Mouse (Mus musculus): ENCODE data around the gene Capn7.

DNA sequence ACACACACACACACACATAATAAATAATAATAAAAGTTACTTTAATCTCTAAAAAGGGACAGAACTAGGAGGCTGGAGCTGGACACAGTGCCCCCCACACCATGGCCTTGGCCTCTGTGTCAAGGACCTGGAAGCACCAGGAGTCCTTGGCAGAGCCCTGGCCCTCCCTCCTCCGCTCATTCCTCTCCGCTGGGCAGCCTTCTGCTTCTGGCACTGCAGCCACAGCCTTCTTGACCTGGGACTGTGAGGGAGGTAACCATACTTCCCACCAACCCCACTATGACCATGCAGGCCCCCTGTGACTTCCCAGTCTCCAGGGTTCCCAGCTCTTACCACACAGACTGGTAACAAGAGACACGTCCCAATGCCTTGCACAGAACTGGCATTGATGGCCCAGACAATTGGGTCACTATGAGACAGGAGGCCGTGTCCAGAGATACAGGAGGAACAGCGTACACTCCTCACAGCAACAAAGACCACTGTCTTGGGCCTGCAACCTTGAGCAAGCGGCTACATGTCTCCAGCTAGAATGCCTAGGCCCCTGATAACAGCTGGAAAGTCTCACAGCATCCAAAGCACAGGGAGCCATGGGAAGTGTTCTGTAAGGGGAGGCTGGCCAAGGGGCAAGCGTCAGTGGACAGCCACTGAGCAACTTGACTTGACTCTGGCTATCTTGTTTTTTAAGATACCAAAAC, 57.6 kb downstream of the Capn7 start:
- no peak for TF ChIP-seq MYOG (IDR thresholded peaks at IDR 0.05; ENCODE audit: control insufficient read depth in 1 of 3, insufficient read depth in 1 of 3, insufficient read length in 2 of 3, low read depth in 2 of 3)
- TF ChIP-seq POLR2AphosphoS2 (IDR thresholded peaks at IDR 0.05; ENCODE audit: insufficient read length, low read depth): no peak
- TF ChIP-seq MYOD1 (IDR thresholded peaks at IDR 0.05; ENCODE audit: control insufficient read depth in 1 of 3, insufficient read length in 2 of 3, low read depth in 2 of 3): no peak
- TF ChIP-seq POLR2A (IDR thresholded peaks at IDR 0.05; ENCODE audit: insufficient read length, low read depth): no peak
- no peak for TF ChIP-seq MAX (IDR thresholded peaks at IDR 0.05; ENCODE audit: low read depth)
- no peak for TF ChIP-seq TCF12 (IDR thresholded peaks at IDR 0.05; ENCODE audit: insufficient read depth, poor library complexity, severe bottlenecking)
- TF ChIP-seq REST (IDR thresholded peaks at IDR 0.05; ENCODE audit: insufficient read depth, insufficient read length): no peak
- TF ChIP-seq E2F4 (IDR thresholded peaks at IDR 0.05; ENCODE audit: insufficient read depth): no peak
- no peak for TF ChIP-seq USF1 (IDR thresholded peaks at IDR 0.05; ENCODE audit: low read depth)
- TF ChIP-seq SRF (IDR thresholded peaks at IDR 0.05; ENCODE audit: control insufficient read depth, insufficient read length, low read depth): no peak
- no peak for TF ChIP-seq CEBPB (IDR thresholded peaks at IDR 0.05; ENCODE audit: insufficient read depth, poor library complexity, severe bottlenecking)
- no peak for TF ChIP-seq TCF3 (IDR thresholded peaks at IDR 0.05; ENCODE audit: insufficient read length, low read depth)
